Mouse (Mus musculus) megakaryocyte, embryonic 14.5 days (primary cell): ENCODE data around the gene Pkn2.

ENCODE experiments used
- FLI1 ChIP-seq: IDR thresholded peaks from 2 replicates; pipeline ENCODE4 v1.6.1; 2012; ENCODE audit warnings: low read length, inconsistent platforms, mixed read lengths
- GATA1 ChIP-seq: IDR thresholded peaks from 3 replicates; pipeline ENCODE4 v1.6.1; 2012; ENCODE audit warnings: mixed read lengths, low read length, inconsistent platforms, borderline replicate concordance

- TF ChIP-seq FLI1 (no peak), GATA1 (no peak)
These were observed 45.5 kb upstream of the Pkn2 start for GRCm38 (mm10) chr3:142927311-142927710.
